Mouse (Mus musculus) Patski (cell line): ENCODE measurements around the gene Spata1. TPM values are rescaled to one million over a fixed set of nuclear protein-coding genes. Genes with fewer than 3 reads are reported as not detected.

Experiments
- ATAC-seq: fragments of 100-300 bp; one replicate; pipeline ENCODE4 v1.8.0; 2021
- CTCF ChIA-PET: fragments of 350-600 bp; sonication (Branson Sonifier 250); formaldehyde crosslinking; loops from one replicate; lab custom pipeline; 2022; ENCODE audit warnings: inconsistent platforms; lab: Charles Lee
- POLR2A ChIA-PET: fragments of 350-600 bp; sonication (Branson Sonifier 250); formaldehyde crosslinking; loops from one replicate; lab custom pipeline; 2022; ENCODE audit warnings: antibody characterized with exemption, inconsistent platforms; lab: Charles Lee
- DNase-seq: peaks from one replicate; pipeline ENCODE4 v3.0.0-alpha.2; 2011; ENCODE audit warnings: low read depth, low spot score
- H3K27me3 ChIP-seq: fragments of 371-371 bp; one replicate; pipeline ENCODE4 v1.5.1; 2021
- CTCF ChIP-seq: fragments of 100-300 bp; IDR thresholded peaks from one replicate; pipeline ENCODE4 v1.5.1; 2021
- in situ Hi-C: fragments of 300-500 bp; cut with MboI; formaldehyde crosslinking; loops from 3 replicates; pipeline ENCODE4 v1.11.1; 2018; ENCODE audit warnings: low pct_unique_long_range_greater_than_20kb, mixed read lengths
- polyA plus RNA-seq: library from polyadenylated mRNA; unstranded; gene quantifications from one replicate; pipeline ENCODE4 v1.2.3, GENCODE M21; 2021

Spata1 gene
- polyA plus RNA-seq, 1 experiment from 2014 or later: 8.9 TPM

- no peak for TF ChIP-seq CTCF
These were observed 86.5 kb downstream of the Spata1 start for GRCm38 (mm10) chr3:146413016-146413415.

GRCm38 (mm10) chr3:146412480-146412879, 87.1 kb downstream of the Spata1 start:
- no peaks in the 10 kb centered on the region for H3K27me3 ChIP-seq
- POLR2A ChIA-PET: interaction anchor here (1.0 to 1.5 kb wide), 2 partner anchors 8 to 16 kb away, joined by 4 read pairs; partner anchors contain the start of gene Ssx2ip
- ATAC-seq: no peak
- no peak for DNase-seq
- CTCF ChIA-PET: interaction anchor here (0.9 kb wide), 1 partner anchor 10 kb away, joined by 4 read pairs; no protein-coding TSS in a partner anchor
- no peak for TF ChIP-seq CTCF
- in situ Hi-C loops: no loop called here

More at GRCm38 (mm10) chr3:146413016-146413415, 86.5 kb downstream of the Spata1 start:
- in situ Hi-C loops: no loop called here
- no peaks in the 10 kb centered on the region for H3K27me3 ChIP-seq
- ChIA-PET CTCF (no interaction called here), POLR2A (interaction anchor here (1.0 to 1.5 kb wide), 2 partner anchors 9 to 16 kb away, joined by 4 read pairs; partner anchors contain the start of gene Ssx2ip)
- DNase-seq (no peak), ATAC-seq (no peak)

- in situ Hi-C loops: no loop called here
- no peak for TF ChIP-seq CTCF
- no peak for ATAC-seq
- no peak for DNase-seq
- no peaks in the 10 kb centered on the region for H3K27me3 ChIP-seq
- ChIA-PET CTCF (interaction anchor here (0.9 kb wide), 1 partner anchor 10 kb away, joined by 4 read pairs; no protein-coding TSS in a partner anchor), POLR2A (interaction anchor here (0.6 to 1.5 kb wide), 3 partner anchors 8 to 113 kb away, joined by 4 read pairs; partner anchors contain the start of gene Ssx2ip)
These were observed 87.5 kb downstream of the Spata1 start for GRCm38 (mm10) chr3:146412008-146412407.

GRCm38 (mm10) chr3:146410114-146410513, 89.4 kb downstream of the Spata1 start:
- in situ Hi-C loops: no loop called here
- ChIA-PET CTCF (interaction anchor here (1.0 kb wide), 1 partner anchor 225 kb away, joined by 4 read pairs; no protein-coding TSS in a partner anchor), POLR2A (interaction anchor here (0.8 kb wide), 1 partner anchor 19 kb away, joined by 3 read pairs; no protein-coding TSS in a partner anchor)
- TF ChIP-seq CTCF: no peak
- DNase-seq (no peak), ATAC-seq (no peak)
- no peaks in the 10 kb centered on the region for H3K27me3 ChIP-seq

Other genes starting within 250 kb of the Spata1 start
- 30.8 TPM for gene Ssx2ip, start 95.1 kb downstream of the Spata1 start, polyA plus RNA-seq
- 25.0 TPM for gene Ctbs, start 50.0 kb downstream of the Spata1 start, polyA plus RNA-seq
- 527 TPM for gene Gng5, start 54 bp upstream of the Spata1 start, polyA plus RNA-seq
- gene Rpf1, start 21.7 kb upstream of the Spata1 start, polyA plus RNA-seq: 78.9 TPM
- 2.9 TPM for gene Uox, start 70.7 kb upstream of the Spata1 start, polyA plus RNA-seq
- 0.03 TPM for gene Dnase2b, start 115.8 kb upstream of the Spata1 start, polyA plus RNA-seq
- 0.44 TPM for gene 4930503B20Rik, start 151.6 kb upstream of the Spata1 start, polyA plus RNA-seq
- gene Samd13, start 185.8 kb upstream of the Spata1 start, polyA plus RNA-seq: not detected